Mouse (Mus musculus): Measurements from ENCODE around the gene Ksr1. TPM values are rescaled to one million over a fixed set of nuclear protein-coding genes. Genes with fewer than 3 reads are reported as not detected.

The Ksr1 gene
- polyA plus RNA-seq, 1 experiment = 20.6 TPM

GRCm38 (mm10) chr11:79137245-79137644, 9.0 kb downstream of the Ksr1 start:
- Histone ChIP-seq H3K79me2 (ENCODE audit: control insufficient read depth, insufficient read depth) (peaks cover 4% of the 10 kb centered on the region), H3K36me3 (ENCODE audit: control insufficient read depth, insufficient read depth) (no peaks in the 10 kb centered on the region), H3K4me2 (ENCODE audit: low read depth) (no peak overlapping the region), H3ac (ENCODE audit: control insufficient read depth, insufficient read length) (no peak overlapping the region), H3K4me3 (no peak overlapping the region), H3K27me3 (ENCODE audit: control insufficient read depth, insufficient read depth, insufficient read length) (no peaks in the 10 kb centered on the region)
- TF ChIP-seq SRF (IDR thresholded peaks at IDR 0.05; ENCODE audit: control insufficient read depth, insufficient read length, low read depth) = no peak
- TF ChIP-seq TCF3 (IDR thresholded peaks at IDR 0.05; ENCODE audit: insufficient read length, low read depth) = no peak
- TF ChIP-seq USF1 (IDR thresholded peaks at IDR 0.05; ENCODE audit: low read depth) = no peak
- no peak for TF ChIP-seq POLR2AphosphoS2 (IDR thresholded peaks at IDR 0.05; ENCODE audit: insufficient read length, low read depth)
- TF ChIP-seq POLR2A (IDR thresholded peaks at IDR 0.05; ENCODE audit: insufficient read length, low read depth) = no peak
- TF ChIP-seq TCF12 (IDR thresholded peaks at IDR 0.05; ENCODE audit: insufficient read depth, poor library complexity, severe bottlenecking) = no peak
- TF ChIP-seq REST (IDR thresholded peaks at IDR 0.05; ENCODE audit: insufficient read depth, insufficient read length) = no peak
- TF ChIP-seq MYOD1 (IDR thresholded peaks at IDR 0.05; ENCODE audit: control insufficient read depth in 1 of 3, insufficient read length in 2 of 3, low read depth in 2 of 3) = no peak

- TF ChIP-seq MYOD1 (IDR thresholded peaks at IDR 0.05; ENCODE audit: control insufficient read depth in 1 of 3, insufficient read length in 2 of 3, low read depth in 2 of 3) (no peak), TCF12 (IDR thresholded peaks at IDR 0.05; ENCODE audit: insufficient read depth, poor library complexity, severe bottlenecking) (no peak), CEBPB (IDR thresholded peaks at IDR 0.05; ENCODE audit: insufficient read depth, poor library complexity, severe bottlenecking) (no peak), POLR2AphosphoS2 (IDR thresholded peaks at IDR 0.05; ENCODE audit: insufficient read length, low read depth) (no peak), REST (IDR thresholded peaks at IDR 0.05; ENCODE audit: insufficient read depth, insufficient read length) (no peak), SRF (IDR thresholded peaks at IDR 0.05; ENCODE audit: control insufficient read depth, insufficient read length, low read depth) (no peak), USF1 (IDR thresholded peaks at IDR 0.05; ENCODE audit: low read depth) (no peak), MAX (IDR thresholded peaks at IDR 0.05; ENCODE audit: low read depth) (no peak), E2F4 (IDR thresholded peaks at IDR 0.05; ENCODE audit: insufficient read depth) (no peak)
- H3K79me2 ChIP-seq (ENCODE audit: control insufficient read depth, insufficient read depth) = peaks cover 4% of the 10 kb centered on the region
Observed at GRCm38 (mm10) chr11:79135685-79136360, 10.4 kb downstream of the Ksr1 start.

GRCm38 (mm10) chr11:79135105-79135503, 11.1 kb downstream of the Ksr1 start:
- H3ac ChIP-seq (ENCODE audit: control insufficient read depth, insufficient read length) = no peak overlapping the region
- H3K4me2 ChIP-seq (ENCODE audit: low read depth) = no peak overlapping the region
- peaks cover 4% of the 10 kb centered on the region for H3K79me2 ChIP-seq (ENCODE audit: control insufficient read depth, insufficient read depth)
- TF ChIP-seq MAX (IDR thresholded peaks at IDR 0.05; ENCODE audit: low read depth) = no peak
- no peak for TF ChIP-seq CEBPB (IDR thresholded peaks at IDR 0.05; ENCODE audit: insufficient read depth, poor library complexity, severe bottlenecking)
- no peak for TF ChIP-seq TCF3 (IDR thresholded peaks at IDR 0.05; ENCODE audit: insufficient read length, low read depth)
- no peak overlapping the region for H3K4me3 ChIP-seq
- H3K27me3 ChIP-seq (ENCODE audit: control insufficient read depth, insufficient read depth, insufficient read length) = no peaks in the 10 kb centered on the region
- no peaks in the 10 kb centered on the region for H3K36me3 ChIP-seq (ENCODE audit: control insufficient read depth, insufficient read depth)

More at GRCm38 (mm10) chr11:79135685-79136360, 10.4 kb downstream of the Ksr1 start:
- no peaks in the 10 kb centered on the region for H3K36me3 ChIP-seq (ENCODE audit: control insufficient read depth, insufficient read depth)
- H3ac ChIP-seq (ENCODE audit: control insufficient read depth, insufficient read length) = no peak overlapping the region
- no peak overlapping the region for H3K4me3 ChIP-seq
- no peak overlapping the region for H3K4me2 ChIP-seq (ENCODE audit: low read depth)
- H3K27me3 ChIP-seq (ENCODE audit: control insufficient read depth, insufficient read depth, insufficient read length) = no peaks in the 10 kb centered on the region

- no peak overlapping the region for H3K4me2 ChIP-seq (ENCODE audit: low read depth)
- H3ac ChIP-seq (ENCODE audit: control insufficient read depth, insufficient read length) = no peak overlapping the region
- H3K27me3 ChIP-seq (ENCODE audit: control insufficient read depth, insufficient read depth, insufficient read length) = no peaks in the 10 kb centered on the region
- no peak overlapping the region for H3K4me3 ChIP-seq
- peaks cover 4% of the 10 kb centered on the region for H3K79me2 ChIP-seq (ENCODE audit: control insufficient read depth, insufficient read depth)
- no peak for TF ChIP-seq USF1 (IDR thresholded peaks at IDR 0.05; ENCODE audit: low read depth)
- TF ChIP-seq MAX (IDR thresholded peaks at IDR 0.05; ENCODE audit: low read depth) = no peak
- TF ChIP-seq TCF3 (IDR thresholded peaks at IDR 0.05; ENCODE audit: insufficient read length, low read depth) = no peak
- no peak for TF ChIP-seq E2F4 (IDR thresholded peaks at IDR 0.05; ENCODE audit: insufficient read depth)
- TF ChIP-seq REST (IDR thresholded peaks at IDR 0.05; ENCODE audit: insufficient read depth, insufficient read length) = no peak
- no peak for TF ChIP-seq POLR2A (IDR thresholded peaks at IDR 0.05; ENCODE audit: insufficient read length, low read depth)
- no peaks in the 10 kb centered on the region for H3K36me3 ChIP-seq (ENCODE audit: control insufficient read depth, insufficient read depth)
Observed at GRCm38 (mm10) chr11:79134416-79135104, 11.6 kb downstream of the Ksr1 start.

- Histone ChIP-seq H3ac (ENCODE audit: control insufficient read depth, insufficient read length) (no peak overlapping the region), H3K4me2 (ENCODE audit: low read depth) (no peak overlapping the region), H3K79me2 (ENCODE audit: control insufficient read depth, insufficient read depth) (peaks cover 4% of the 10 kb centered on the region), H3K27me3 (ENCODE audit: control insufficient read depth, insufficient read depth, insufficient read length) (no peaks in the 10 kb centered on the region), H3K4me3 (no peak overlapping the region), H3K36me3 (ENCODE audit: control insufficient read depth, insufficient read depth) (no peaks in the 10 kb centered on the region)
- TF ChIP-seq SRF (IDR thresholded peaks at IDR 0.05; ENCODE audit: control insufficient read depth, insufficient read length, low read depth) (no peak), REST (IDR thresholded peaks at IDR 0.05; ENCODE audit: insufficient read depth, insufficient read length) (no peak), CEBPB (IDR thresholded peaks at IDR 0.05; ENCODE audit: insufficient read depth, poor library complexity, severe bottlenecking) (no peak), MAX (IDR thresholded peaks at IDR 0.05; ENCODE audit: low read depth) (no peak)
Observed at GRCm38 (mm10) chr11:79133961-79134360, 12.2 kb downstream of the Ksr1 start.
